Mouse (Mus musculus): ENCODE data around the gene Asb3. TPM values are rescaled to one million over a fixed set of nuclear protein-coding genes. Genes with fewer than 3 reads are reported as not detected.

The Asb3 gene
- 12.0 and 13.8 TPM in 2 replicates for polyA plus RNA-seq (2012; rRNA removed)

- DNase-seq (ENCODE audit: low spot score), result peak; percentile 47
Observed at GRCm38 (mm10) chr11:30885171-30885871, at the start of gene Asb3, which contains the start of gene Gpr75. Gene Asb3 (plus strand): TSS chr11:30885416. Gene Gpr75 (plus strand): TSS chr11:30885358.

- no peak for DNase-seq (ENCODE audit: low spot score)
Observed at GRCm38 (mm10) chr11:30838793-30839192, 46.4 kb upstream of the Asb3 start.

- DNase-seq (ENCODE audit: low spot score), result no peak
Observed at GRCm38 (mm10) chr11:30844355-30844754, 40.9 kb upstream of the Asb3 start.

- DNase-seq (ENCODE audit: low spot score), result no peak
Observed at GRCm38 (mm10) chr11:30872425-30872824, 12.8 kb upstream of the Asb3 start.

- no peak for DNase-seq (ENCODE audit: low spot score)
Observed at GRCm38 (mm10) chr11:30888153-30888552, 2.9 kb downstream of the Asb3 start.

- DNase-seq (ENCODE audit: low spot score), result no peak
Observed at GRCm38 (mm10) chr11:30896201-30896600, 11.0 kb downstream of the Asb3 start.

- no peak for DNase-seq (ENCODE audit: low spot score)
Observed at GRCm38 (mm10) chr11:30899312-30899711, 14.1 kb downstream of the Asb3 start.

GRCm38 (mm10) chr11:30912311-30912710 lies 27.1 kb downstream of the Asb3 start:
- DNase-seq (ENCODE audit: low spot score), result no peak

- DNase-seq (ENCODE audit: low spot score), result no peak
Observed at GRCm38 (mm10) chr11:30920641-30921040, 35.4 kb downstream of the Asb3 start.

GRCm38 (mm10) chr11:30923283-30923682 lies 38.1 kb downstream of the Asb3 start:
- no peak for DNase-seq (ENCODE audit: low spot score)

- no peak for DNase-seq (ENCODE audit: low spot score)
Observed at GRCm38 (mm10) chr11:30928079-30928478, 42.9 kb downstream of the Asb3 start.

GRCm38 (mm10) chr11:30928498-30928897 lies 43.3 kb downstream of the Asb3 start:
- DNase-seq (ENCODE audit: low spot score), result no peak

GRCm38 (mm10) chr11:30943522-30943921 lies 58.3 kb downstream of the Asb3 start:
- no peak for DNase-seq (ENCODE audit: low spot score)

GRCm38 (mm10) chr11:30952829-30953228 lies 67.6 kb downstream of the Asb3 start:
- DNase-seq (ENCODE audit: low spot score), result no peak

GRCm38 (mm10) chr11:30953469-30954154 lies 68.4 kb downstream of the Asb3 start:
- peak; percentile 46 for DNase-seq (ENCODE audit: low spot score)

GRCm38 (mm10) chr11:30954279-30954725 lies 69.1 kb downstream of the Asb3 start, which contains the start of gene Erlec1:
Gene Erlec1 (minus strand): TSS chr11:30954335.
- DNase-seq (ENCODE audit: low spot score), result peak; percentile 74

GRCm38 (mm10) chr11:30985237-30985636 lies 100.0 kb downstream of the Asb3 start:
- DNase-seq (ENCODE audit: low spot score), result no peak

GRCm38 (mm10) chr11:30985877-30986624 lies 100.8 kb downstream of the Asb3 start, which contains the start of gene Chac2:
Gene Chac2 (minus strand): TSS chr11:30986350.
- peak; percentile 67 for DNase-seq (ENCODE audit: low spot score)

- DNase-seq (ENCODE audit: low spot score), result no peak
Observed at GRCm38 (mm10) chr11:30986625-30987017, 101.4 kb downstream of the Asb3 start.

- no peak for DNase-seq (ENCODE audit: low spot score)
Observed at GRCm38 (mm10) chr11:30996670-30997069, 111.5 kb downstream of the Asb3 start.

- no peak for DNase-seq (ENCODE audit: low spot score)
Observed at GRCm38 (mm10) chr11:30998199-30998598, 113.0 kb downstream of the Asb3 start.

GRCm38 (mm10) chr11:30998704-30999103 lies 113.5 kb downstream of the Asb3 start:
- no peak for DNase-seq (ENCODE audit: low spot score)

All from urinary bladder, adult 2 months (tissue).